Mouse (Mus musculus): ENCODE results near the gene Lingo3. TPM values are rescaled to one million over a fixed set of nuclear protein-coding genes. Genes with fewer than 3 reads are reported as not detected.
"Not testable (repeated sequence)": the region's sequence is repeated elsewhere in the genome, so short reads cannot be mapped to it uniquely, and the experiment has no call there.

Gene Lingo3
- polyA plus RNA-seq, 1 experiment from 2014 or later = not detected

- 46% methylated on average over 2 of the region's 2 CpGs for WGBS (ENCODE audit: insufficient replicate concordance)
Observed at GRCm38 (mm10) chr10:80838346-80838912, 5.4 kb downstream of the Lingo3 start.

GRCm38 (mm10) chr10:80837827-80838226 lies 6.0 kb downstream of the Lingo3 start:
- no peaks in the 10 kb centered on the region for H3K9me3 ChIP-seq (replicated peaks; ENCODE audit: control insufficient read depth, low read length)
- no peak overlapping the region for H3K27ac ChIP-seq (ENCODE audit: low read length)
- no peak overlapping the region for H3K4me3 ChIP-seq (ENCODE audit: low read depth, low read length)
- WGBS (ENCODE audit: insufficient replicate concordance) = 25% methylated on average over 2 of the region's 2 CpGs
- H3K4me2 ChIP-seq (ENCODE audit: low read depth, low read length) = no peak overlapping the region
- H3K27me3 ChIP-seq (ENCODE audit: control insufficient read depth, insufficient read depth, low read depth, low read length) = peaks cover 69% of the 10 kb centered on the region
- no peak overlapping the region for H3K9ac ChIP-seq (ENCODE audit: low read depth, low read length)
- H3K36me3 ChIP-seq (ENCODE audit: control insufficient read depth, insufficient read depth) = no peaks in the 10 kb centered on the region
- H3K4me1 ChIP-seq (ENCODE audit: control insufficient read depth, low read depth, low read length) = peaks cover 4% of the 10 kb centered on the region; the same call in 1 of the 2 replicates
- no peak for ATAC-seq (ENCODE audit: low read depth)

More at GRCm38 (mm10) chr10:80838346-80838912, 5.4 kb downstream of the Lingo3 start:
- no peak overlapping the region for H3K27ac ChIP-seq (ENCODE audit: low read length)
- no peaks in the 10 kb centered on the region for H3K9me3 ChIP-seq (replicated peaks; ENCODE audit: control insufficient read depth, low read length)
- peaks cover 4% of the 10 kb centered on the region; the same call in 1 of the 2 replicates for H3K4me1 ChIP-seq (ENCODE audit: control insufficient read depth, low read depth, low read length)
- H3K27me3 ChIP-seq (ENCODE audit: control insufficient read depth, insufficient read depth, low read depth, low read length) = peaks cover 73% of the 10 kb centered on the region
- H3K36me3 ChIP-seq (ENCODE audit: control insufficient read depth, insufficient read depth) = no peaks in the 10 kb centered on the region
- no peak overlapping the region for H3K9ac ChIP-seq (ENCODE audit: low read depth, low read length)
- no peak for ATAC-seq (ENCODE audit: low read depth)
- no peak overlapping the region for H3K4me3 ChIP-seq (ENCODE audit: low read depth, low read length)
- no peak overlapping the region for H3K4me2 ChIP-seq (ENCODE audit: low read depth, low read length)

GRCm38 (mm10) chr10:80836949-80837379 lies 6.9 kb downstream of the Lingo3 start:
- H3K4me3 ChIP-seq (ENCODE audit: low read depth, low read length) = no peak overlapping the region
- peaks cover 4% of the 10 kb centered on the region; the same call in 1 of the 2 replicates for H3K4me1 ChIP-seq (ENCODE audit: control insufficient read depth, low read depth, low read length)
- H3K4me2 ChIP-seq (ENCODE audit: low read depth, low read length) = no peak overlapping the region
- H3K27ac ChIP-seq (ENCODE audit: low read length) = no peak overlapping the region
- H3K9me3 ChIP-seq (replicated peaks; ENCODE audit: control insufficient read depth, low read length) = no peaks in the 10 kb centered on the region
- ATAC-seq (ENCODE audit: low read depth) = no peak
- no peak overlapping the region for H3K9ac ChIP-seq (ENCODE audit: low read depth, low read length)
- no peaks in the 10 kb centered on the region for H3K36me3 ChIP-seq (ENCODE audit: control insufficient read depth, insufficient read depth)
- peaks cover 60% of the 10 kb centered on the region for H3K27me3 ChIP-seq (ENCODE audit: control insufficient read depth, insufficient read depth, low read depth, low read length)
- WGBS (ENCODE audit: insufficient replicate concordance) = 41% methylated on average over 7 of the region's 7 CpGs

- H3K27me3 ChIP-seq (ENCODE audit: control insufficient read depth, insufficient read depth, low read depth, low read length) = peaks cover 50% of the 10 kb centered on the region
Observed at GRCm38 (mm10) chr10:80835617-80836016, 8.2 kb downstream of the Lingo3 start.

GRCm38 (mm10) chr10:80832818-80833217 lies 11.0 kb downstream of the Lingo3 start:
- Histone ChIP-seq H3K4me3 (ENCODE audit: low read depth, low read length) (no peak overlapping the region), H3K4me1 (ENCODE audit: control insufficient read depth, low read depth, low read length) (peaks cover 38% of the 10 kb centered on the region), H3K9me3 (replicated peaks; ENCODE audit: control insufficient read depth, low read length) (no peaks in the 10 kb centered on the region), H3K27me3 (ENCODE audit: control insufficient read depth, insufficient read depth, low read depth, low read length) (peaks cover 45% of the 10 kb centered on the region), H3K27ac (ENCODE audit: low read length) (no peak overlapping the region), H3K36me3 (ENCODE audit: control insufficient read depth, insufficient read depth) (peaks cover 19% of the 10 kb centered on the region), H3K9ac (ENCODE audit: low read depth, low read length) (no peak overlapping the region), H3K4me2 (ENCODE audit: low read depth, low read length) (no peak overlapping the region)
- no peak for ATAC-seq (ENCODE audit: low read depth)
- 60% methylated on average over 7 of the region's 7 CpGs for WGBS (ENCODE audit: insufficient replicate concordance)

More at GRCm38 (mm10) chr10:80835617-80836016, 8.2 kb downstream of the Lingo3 start:
- H3K36me3 ChIP-seq (ENCODE audit: control insufficient read depth, insufficient read depth) = no peaks in the 10 kb centered on the region; the same call in 1 of the 2 replicates
- H3K9me3 ChIP-seq (replicated peaks; ENCODE audit: control insufficient read depth, low read length) = no peaks in the 10 kb centered on the region
- ATAC-seq (ENCODE audit: low read depth) = no peak
- H3K9ac ChIP-seq (ENCODE audit: low read depth, low read length) = no peak overlapping the region
- 61% methylated on average over 30 of the region's 30 CpGs for WGBS (ENCODE audit: insufficient replicate concordance)
- no peak overlapping the region for H3K4me3 ChIP-seq (ENCODE audit: low read depth, low read length)
- no peak overlapping the region for H3K4me2 ChIP-seq (ENCODE audit: low read depth, low read length)
- peaks cover 16% of the 10 kb centered on the region for H3K4me1 ChIP-seq (ENCODE audit: control insufficient read depth, low read depth, low read length)
- no peak overlapping the region for H3K27ac ChIP-seq (ENCODE audit: low read length)

- H3K4me1 ChIP-seq (ENCODE audit: control insufficient read depth, low read depth, low read length) = peaks cover 38% of the 10 kb centered on the region
- peak; percentile 7; the same call in 1 of the 2 replicates for ATAC-seq (ENCODE audit: low read depth)
- peak overlapping the region; percentile 10; the same call in 1 of the 2 replicates for H3K4me2 ChIP-seq (ENCODE audit: low read depth, low read length)
- no peak overlapping the region for H3K4me3 ChIP-seq (ENCODE audit: low read depth, low read length)
- peaks cover 29% of the 10 kb centered on the region for H3K27me3 ChIP-seq (ENCODE audit: control insufficient read depth, insufficient read depth, low read depth, low read length)
- peak overlapping the region; percentile 61 for H3K27ac ChIP-seq (ENCODE audit: low read length)
- H3K9ac ChIP-seq (ENCODE audit: low read depth, low read length) = peak overlapping the region; percentile 3; the same call in 1 of the 2 replicates
- peaks cover 19% of the 10 kb centered on the region for H3K36me3 ChIP-seq (ENCODE audit: control insufficient read depth, insufficient read depth)
- WGBS (ENCODE audit: insufficient replicate concordance) = 3% methylated on average over 9 of the region's 9 CpGs
- no peaks in the 10 kb centered on the region for H3K9me3 ChIP-seq (replicated peaks; ENCODE audit: control insufficient read depth, low read length)
Observed at GRCm38 (mm10) chr10:80831136-80831535, 12.7 kb downstream of the Lingo3 start.

DNA sequence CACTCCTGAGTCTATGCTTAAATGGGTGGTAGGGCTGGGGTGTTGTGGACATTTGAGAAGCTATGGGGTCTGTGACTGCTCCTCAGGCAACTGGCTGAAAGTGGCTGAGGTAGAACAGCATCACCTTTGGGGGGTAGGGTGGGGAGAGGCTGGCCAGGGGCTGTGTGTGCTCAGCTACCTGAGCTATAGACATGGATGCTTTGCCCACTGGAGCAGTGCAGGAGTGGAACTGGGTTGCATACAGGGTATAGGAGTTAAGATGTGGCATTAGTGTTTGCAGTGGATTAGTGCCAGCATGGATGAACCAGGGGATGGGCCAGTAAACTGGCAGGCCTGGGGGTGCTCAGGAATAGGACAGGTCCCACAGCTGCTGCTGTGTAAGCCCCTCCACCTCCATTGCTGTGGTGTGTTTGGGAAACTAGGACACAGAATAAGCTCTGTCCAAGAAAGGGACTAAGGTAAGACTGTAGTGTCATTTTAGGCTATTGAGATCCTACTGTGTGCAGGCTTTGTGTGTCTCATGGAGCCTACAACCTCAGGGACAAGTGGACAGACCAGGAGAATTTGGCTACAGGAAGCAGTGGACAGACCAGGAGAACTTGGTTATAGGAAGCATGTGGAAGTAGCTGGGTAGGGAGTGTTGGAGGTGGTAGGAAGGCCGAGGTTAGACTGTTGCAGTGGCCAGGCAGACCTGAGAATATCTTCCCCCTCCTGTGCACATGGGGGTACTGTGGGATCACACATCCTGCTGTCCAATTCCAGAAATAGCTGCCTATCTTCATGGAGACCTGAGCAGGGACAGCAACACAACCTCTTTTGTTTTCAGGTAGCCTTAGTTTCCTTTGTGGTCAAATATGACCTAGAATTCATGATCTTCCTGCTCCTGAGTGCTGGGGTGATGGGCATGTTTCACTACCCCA lies 14.2 kb downstream of the Lingo3 start:
- Histone ChIP-seq H3K36me3 (ENCODE audit: control insufficient read depth, insufficient read depth) (peaks cover 19% of the 10 kb centered on the region), H3K9me3 (replicated peaks; ENCODE audit: control insufficient read depth, low read length) (no peaks in the 10 kb centered on the region), H3K9ac (ENCODE audit: low read depth, low read length) (no peak overlapping the region), H3K4me1 (ENCODE audit: control insufficient read depth, low read depth, low read length) (peaks cover 49% of the 10 kb centered on the region), H3K27me3 (ENCODE audit: control insufficient read depth, insufficient read depth, low read depth, low read length) (peaks cover 14% of the 10 kb centered on the region), H3K4me2 (ENCODE audit: low read depth, low read length) (no peak overlapping the region), H3K27ac (ENCODE audit: low read length) (peak overlapping the region; percentile 61), H3K4me3 (ENCODE audit: low read depth, low read length) (no peak overlapping the region)
- 48% methylated on average over 1 of the region's 1 CpGs for WGBS (ENCODE audit: insufficient replicate concordance)
- no peak for ATAC-seq (ENCODE audit: low read depth)

GRCm38 (mm10) chr10:80828587-80828986 lies 15.3 kb downstream of the Lingo3 start:
- H3K9me3 ChIP-seq (replicated peaks; ENCODE audit: control insufficient read depth, low read length); ATAC-seq (ENCODE audit: low read depth); H3K9ac ChIP-seq (ENCODE audit: low read depth, low read length); H3K27me3 ChIP-seq (ENCODE audit: control insufficient read depth, insufficient read depth, low read depth, low read length); H3K27ac ChIP-seq (ENCODE audit: low read length): not testable (repeated sequence)
- peaks cover 19% of the 10 kb centered on the region for H3K36me3 ChIP-seq (ENCODE audit: control insufficient read depth, insufficient read depth)
- 85% methylated on average over 7 of the region's 9 CpGs for WGBS (ENCODE audit: insufficient replicate concordance)
- H3K4me1 ChIP-seq (ENCODE audit: control insufficient read depth, low read depth, low read length) = peaks cover 58% of the 10 kb centered on the region
- H3K4me3 ChIP-seq (ENCODE audit: low read depth, low read length) = peak overlapping the region; percentile 75
- H3K4me2 ChIP-seq (ENCODE audit: low read depth, low read length) = 0 out of 2 replicates have a peak overlapping the region, but pooled peaks have one; percentile 86

All from liver, embryonic 16.5 days (tissue).